Mouse (Mus musculus): ENCODE measurements at regions not wholly inside any gene's neighbourhood (a gene's known extent, or its start where the extent isn't known, plus 50 kb on each side); places are given as distances from the start of the nearest gene placed in this dataset.

DNA sequence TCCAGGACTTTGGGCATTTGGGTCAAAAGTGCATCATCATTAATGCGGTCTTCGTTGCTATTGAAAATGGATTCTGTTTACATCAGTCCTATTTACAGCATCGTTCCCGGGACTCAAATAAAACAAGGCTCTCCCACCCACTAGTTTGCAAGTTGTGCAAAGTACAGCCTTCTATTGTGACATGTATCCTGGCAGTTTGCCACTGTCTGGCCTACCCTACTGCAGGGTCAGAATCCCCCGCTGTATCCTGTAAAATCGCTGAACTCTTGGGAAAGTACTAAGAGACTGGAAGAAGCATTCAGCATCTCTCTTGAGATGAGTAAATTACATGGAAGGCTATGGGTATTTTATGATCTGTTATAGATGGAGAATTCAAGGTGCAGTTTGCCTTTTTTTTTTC is 122.1 kb upstream of the Adamts9 start:
- in situ Hi-C loops (cut with MboI; ENCODE audit: low pct_ligation_motif_present, low pct_unique_long_range_greater_than_20kb, low sequenced_read_pairs) (no loop called here), dilution Hi-C loops (cut with MboI; ENCODE audit: extremely low pct_ligation_motif_present, extremely low pct_unique_long_range_greater_than_20kb, low sequenced_read_pairs) (no loop called here)
- H3K27ac ChIP-seq (ENCODE audit: insufficient read depth, low read depth): no peak overlapping the region
- H3K4me1 ChIP-seq (ENCODE audit: control insufficient read depth in 1 of 2, insufficient read depth in 2 of 2): no peaks in the 10 kb centered on the region
- no peak overlapping the region for H3K9ac ChIP-seq (ENCODE audit: insufficient read depth, low read depth)
- H3K79me2 ChIP-seq (replicated peaks; ENCODE audit: control insufficient read depth, extremely low read depth, insufficient read depth, poor library complexity, severe bottlenecking): no peaks in the 10 kb centered on the region
- no peaks in the 10 kb centered on the region for H3K36me3 ChIP-seq (replicated peaks in 1 of 2; ENCODE audit: control insufficient read depth in 1 of 2, insufficient read depth in 1 of 2, low read length in 1 of 2)
- no peak overlapping the region for H3K4me2 ChIP-seq (ENCODE audit: insufficient read depth, low read depth, poor library complexity, severe bottlenecking)
- H3K4me3 ChIP-seq (replicated peaks in 1 of 3; ENCODE audit: low read depth in 2 of 3, low read length in 2 of 3, poor library complexity in 1 of 3): no peak overlapping the region
- DNase-seq (ENCODE audit: extremely low read depth): no peak
- TF ChIP-seq NELFE (IDR thresholded peaks at IDR 0.05; ENCODE audit: low read depth, low read length): no peak
- no peak for TF ChIP-seq UBTF (IDR thresholded peaks at IDR 0.05; ENCODE audit: low read depth, low read length)
- TF ChIP-seq POLR2AphosphoS2 (IDR thresholded peaks at IDR 0.05; ENCODE audit: low read depth, low read length): no peak
- no peak for TF ChIP-seq USF2 (conservative IDR thresholded peaks at IDR 0.05; ENCODE audit: low read depth, low read length)
- TF ChIP-seq ZMIZ1 (IDR thresholded peaks at IDR 0.05; ENCODE audit: low read depth, low read length): no peak
- TF ChIP-seq TCF12 (IDR thresholded peaks at IDR 0.05; ENCODE audit: low read depth, low read length): no peak
- TF ChIP-seq CTCF (conservative IDR thresholded peaks at IDR 0.05 in 1 of 2, IDR thresholded peaks at IDR 0.05 in 1 of 2; ENCODE audit: low read depth in 2 of 2, low read length in 2 of 2): no peak
- no peak for TF ChIP-seq ZKSCAN1 (IDR thresholded peaks at IDR 0.05; ENCODE audit: borderline replicate concordance, low read depth, low read length)
- TF ChIP-seq RAD21 (IDR thresholded peaks at IDR 0.05; ENCODE audit: low read depth, low read length): no peak
- no peak for TF ChIP-seq ZNF384 (IDR thresholded peaks at IDR 0.05; ENCODE audit: low read depth, low read length)
- no peak for TF ChIP-seq SIN3A (IDR thresholded peaks at IDR 0.05; ENCODE audit: low read length)
- TF ChIP-seq MYC (IDR thresholded peaks at IDR 0.05; ENCODE audit: low read depth, low read length): no peak
- TF ChIP-seq E2F4 (IDR thresholded peaks at IDR 0.05; ENCODE audit: insufficient replicate concordance, low read depth, low read length): no peak
- TF ChIP-seq IRF4 (IDR thresholded peaks at IDR 0.05; ENCODE audit: low read depth, low read length): no peak
- TF ChIP-seq EP300 (IDR thresholded peaks at IDR 0.05; ENCODE audit: low read length): no peak
- TF ChIP-seq POLR2A (IDR thresholded peaks at IDR 0.05; ENCODE audit: low read depth, low read length): no peak
- no peak for TF ChIP-seq PAX5 (IDR thresholded peaks at IDR 0.05; ENCODE audit: low read length)
- TF ChIP-seq NRF1 (IDR thresholded peaks at IDR 0.05; ENCODE audit: low read depth, low read length): no peak
- H3K27me3 ChIP-seq (replicated peaks): no peaks in the 10 kb centered on the region
- H3K9me3 ChIP-seq (replicated peaks; ENCODE audit: low read length): peaks cover 68% of the 10 kb centered on the region

DNA sequence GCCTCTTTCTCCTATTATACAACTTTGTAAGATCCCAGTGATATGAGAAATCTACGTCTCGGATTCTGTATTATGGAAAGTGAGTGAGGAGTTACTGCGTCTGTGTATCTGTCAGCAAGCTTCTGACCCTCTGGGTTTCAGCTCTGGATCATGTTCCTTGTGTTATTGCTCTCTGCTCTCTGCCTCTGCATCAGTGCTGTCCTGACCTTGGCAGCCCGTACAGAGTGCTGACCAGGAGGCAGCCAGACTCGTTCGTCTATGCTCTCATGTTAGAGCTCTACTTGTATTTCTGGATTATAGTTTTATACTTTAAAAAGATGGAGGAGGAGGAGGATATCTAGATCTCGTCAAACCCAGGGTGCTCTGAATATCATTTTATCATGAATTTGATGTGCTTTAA is 121.1 kb upstream of the Adamts9 start:
- TF ChIP-seq USF2 (conservative IDR thresholded peaks at IDR 0.05; ENCODE audit: low read depth, low read length): no peak
- H3K27me3 ChIP-seq (replicated peaks): no peaks in the 10 kb centered on the region
- H3K79me2 ChIP-seq (replicated peaks; ENCODE audit: control insufficient read depth, extremely low read depth, insufficient read depth, poor library complexity, severe bottlenecking): no peaks in the 10 kb centered on the region
- no peaks in the 10 kb centered on the region for H3K4me1 ChIP-seq (ENCODE audit: control insufficient read depth in 1 of 2, insufficient read depth in 2 of 2)
- no peaks in the 10 kb centered on the region for H3K36me3 ChIP-seq (replicated peaks in 1 of 2; ENCODE audit: control insufficient read depth in 1 of 2, insufficient read depth in 1 of 2, low read length in 1 of 2)
- H3K9ac ChIP-seq (ENCODE audit: insufficient read depth, low read depth): no peak overlapping the region
- H3K4me3 ChIP-seq (replicated peaks in 1 of 3; ENCODE audit: low read depth in 2 of 3, low read length in 2 of 3, poor library complexity in 1 of 3): no peak overlapping the region
- H3K9me3 ChIP-seq (replicated peaks; ENCODE audit: low read length): peaks cover 70% of the 10 kb centered on the region
- dilution Hi-C loops (cut with MboI; ENCODE audit: extremely low pct_ligation_motif_present, extremely low pct_unique_long_range_greater_than_20kb, low sequenced_read_pairs) (no loop called here), in situ Hi-C loops (cut with MboI; ENCODE audit: low pct_ligation_motif_present, low pct_unique_long_range_greater_than_20kb, low sequenced_read_pairs) (no loop called here)
- no peak overlapping the region for H3K27ac ChIP-seq (ENCODE audit: insufficient read depth, low read depth)
- DNase-seq (ENCODE audit: extremely low read depth): no peak
- no peak overlapping the region for H3K4me2 ChIP-seq (ENCODE audit: insufficient read depth, low read depth, poor library complexity, severe bottlenecking)
